Mouse (Mus musculus) heart, adult 2 months (tissue): ENCODE measurements around the gene Col1a1. TPM values are rescaled to one million over a fixed set of nuclear protein-coding genes. Genes with fewer than 3 reads are reported as not detected.

ENCODE experiments used
- DNase-seq, 2 experiments: peaks; one replicate each; pipeline ENCODE4 v3.0.0; 2021
- H3K27ac ChIP-seq: fragments of 200-600 bp; 2 replicates; pipeline ENCODE4 v1.8.1; 2022
- H3K27me3 ChIP-seq: fragments of 200-500 bp; 2 replicates; pipeline ENCODE4 v1.6.1; 2012; ENCODE audit warnings: mild to moderate bottlenecking, low read length, inconsistent platforms, mixed read lengths; ENCODE audit not compliant: control insufficient read depth, insufficient read depth
- H3K36me3 ChIP-seq: fragments of 200-500 bp; 2 replicates; pipeline ENCODE4 v1.6.1; 2012; ENCODE audit warnings: low read length, inconsistent platforms; ENCODE audit not compliant: control insufficient read depth, insufficient read depth
- H3K4me1 ChIP-seq: fragments of 200-500 bp; 2 replicates; pipeline ENCODE4 v1.6.1; 2011; ENCODE audit warnings: low read length; ENCODE audit not compliant: control insufficient read depth, insufficient read depth
- H3K4me3 ChIP-seq: fragments of 200-600 bp; 2 replicates; pipeline ENCODE4 v1.8.1; 2022
- H3K79me2 ChIP-seq: fragments of 200-500 bp; replicated peaks from 2 replicates; pipeline ENCODE4 v1.6.1; 2012; ENCODE audit warnings: mild to moderate bottlenecking, inconsistent platforms, low read length, moderate library complexity, mixed read lengths; ENCODE audit not compliant: control insufficient read depth, insufficient read depth
- H3K9ac ChIP-seq: fragments of 200-500 bp; 2 replicates; pipeline ENCODE4 v1.6.1; 2012; ENCODE audit warnings: low read depth, mild to moderate bottlenecking, control low read depth, inconsistent platforms, low read length, mixed read lengths
- CTCF ChIP-seq: fragments of 200-600 bp; IDR thresholded peaks from 2 replicates; pipeline ENCODE4 v1.8.1; 2022; ENCODE audit warnings: antibody characterized with exemption, mild to moderate bottlenecking, moderate library complexity
- EP300 ChIP-seq: fragments of 200-500 bp; IDR thresholded peaks from 2 replicates; pipeline ENCODE4 v1.6.1; 2011; ENCODE audit warnings: low read depth, low read length, control low read depth; ENCODE audit not compliant: insufficient read depth
- POLR2A ChIP-seq: fragments of 200-500 bp; IDR thresholded peaks from 2 replicates; pipeline ENCODE4 v1.6.1; 2011; ENCODE audit warnings: mild to moderate bottlenecking, low read depth, low read length, control low read depth; ENCODE audit not compliant: insufficient read depth
- WGBS: fragments of 180-500 bp; shearing (Covaris S2); methylation state at CpG from one replicate; pipeline ENCODE4 v1.1.7; 2018; 5-methylcytosine and 5-hydroxymethylcytosine counted together
- intact Hi-C: fragments of 180-260 bp; cut with DNase I; formaldehyde crosslinking; loops from one replicate; pipeline ENCODE4 v1.15.1; 2025
- polyA plus RNA-seq: library from polyadenylated mRNA; depleted of rRNA; stranded (reverse); fragments of >200 nt; gene quantifications from 2 replicates; pipeline ENCODE4 v1.2.3, GENCODE M21; 2012
- total RNA-seq, 2 experiments: library from RNA; stranded (reverse); gene quantifications; 2 replicates each; pipeline ENCODE4 v1.2.3; 2021

The Col1a1 gene
- total and polyA plus RNA-seq, 3 experiments = 51.1 to 82.4 (median 67.7) TPM

GRCm38 (mm10) chr11:94933584-94933983, 2.4 kb upstream of the Col1a1 start:
- TF ChIP-seq POLR2A (no peak), CTCF (no peak), EP300 (no peak)
- Histone ChIP-seq H3K36me3 (no peaks in the 10 kb centered on the region), H3K9ac (no peak overlapping the region), H3K27me3 (no peaks in the 10 kb centered on the region), H3K27ac (peak overlapping the region; percentile 17; the same call in 1 of the 2 replicates), H3K79me2 (no peaks in the 10 kb centered on the region), H3K4me1 (peaks cover 3% of the 10 kb centered on the region), H3K4me3 (no peak overlapping the region)
- DNase-seq = no peak
- intact Hi-C loops = no loop called here
- 38% methylated on average over 8 of the region's 8 CpGs for WGBS

DNA sequence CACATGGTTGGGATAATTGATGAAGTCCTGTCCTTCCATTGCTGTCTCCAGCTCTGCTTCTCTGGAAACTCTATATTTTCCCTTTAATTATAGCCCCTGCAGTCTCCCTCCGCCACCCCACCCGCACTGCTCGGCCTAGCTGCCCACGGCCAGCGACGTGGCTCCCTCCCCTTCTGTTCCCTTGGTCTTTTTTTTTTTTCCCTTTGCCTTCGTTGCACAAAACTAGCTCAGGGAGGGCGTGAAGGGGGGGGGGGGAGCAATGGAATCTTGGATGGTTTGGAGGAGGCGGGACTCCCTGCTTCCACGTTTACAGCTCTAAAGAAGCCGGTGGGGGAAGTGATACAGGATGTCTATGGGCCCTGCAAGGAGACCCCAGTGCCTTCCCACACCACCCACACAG, 1.5 kb upstream of the Col1a1 start:
- no peak for DNase-seq
- TF ChIP-seq CTCF (no peak), POLR2A (no peak), EP300 (no peak)
- WGBS = 50% methylated on average over 11 of the region's 11 CpGs
- peaks cover 3% of the 10 kb centered on the region; the same call in 1 of the 2 replicates for H3K4me1 ChIP-seq
- intact Hi-C loops = no loop called here
- no peaks in the 10 kb centered on the region for H3K36me3 ChIP-seq
- no peaks in the 10 kb centered on the region for H3K79me2 ChIP-seq
- H3K27me3 ChIP-seq = no peaks in the 10 kb centered on the region
- peak overlapping the region; percentile 38; the same call in 1 of the 2 replicates for H3K27ac ChIP-seq
- no peak overlapping the region for H3K4me3 ChIP-seq
- no peak overlapping the region for H3K9ac ChIP-seq

DNA sequence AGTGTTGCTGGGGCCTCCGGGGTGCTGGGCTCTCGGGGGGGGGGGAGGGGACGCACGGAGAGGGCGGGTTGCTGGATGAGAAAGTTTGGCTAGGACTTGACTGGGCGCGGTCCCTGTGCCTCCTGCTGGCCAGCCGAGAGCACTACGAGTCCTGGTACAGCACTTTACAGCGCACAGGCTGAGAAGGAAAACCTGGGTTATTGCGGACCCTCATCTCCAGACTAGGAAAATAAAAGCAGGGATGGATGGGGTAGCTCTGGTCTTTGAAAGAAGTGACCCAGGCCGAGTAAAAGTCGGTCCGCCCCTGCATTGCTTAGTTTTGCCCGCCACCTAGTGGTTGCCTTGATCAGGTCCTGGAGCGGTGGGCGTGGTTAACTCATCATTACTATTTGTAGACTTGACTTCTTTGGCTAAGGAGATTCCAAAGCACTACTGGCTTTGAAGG, 849 bp downstream of the Col1a1 start:
- Histone ChIP-seq H3K79me2 (no peaks in the 10 kb centered on the region), H3K4me1 (peaks cover 3% of the 10 kb centered on the region; the same call in 1 of the 2 replicates), H3K4me3 (peak overlapping the region; percentile 41), H3K36me3 (no peaks in the 10 kb centered on the region), H3K9ac (no peak overlapping the region), H3K27me3 (no peaks in the 10 kb centered on the region), H3K27ac (peak overlapping the region; percentile 81)
- intact Hi-C loops = loop anchor here (1.0 to 5.0 kb wide), 5 partner anchors 71 to 207 kb away; partner anchors contain the start of gene Pdk2
- TF ChIP-seq POLR2A (no peak), CTCF (peak; percentile 97; the same call in 1 of the 2 replicates), EP300 (peak; percentile 69; the same call in 1 of the 2 replicates)
- peak; percentile 89 to 91 for DNase-seq
- 2% methylated on average over 17 of the region's 17 CpGs for WGBS

DNA sequence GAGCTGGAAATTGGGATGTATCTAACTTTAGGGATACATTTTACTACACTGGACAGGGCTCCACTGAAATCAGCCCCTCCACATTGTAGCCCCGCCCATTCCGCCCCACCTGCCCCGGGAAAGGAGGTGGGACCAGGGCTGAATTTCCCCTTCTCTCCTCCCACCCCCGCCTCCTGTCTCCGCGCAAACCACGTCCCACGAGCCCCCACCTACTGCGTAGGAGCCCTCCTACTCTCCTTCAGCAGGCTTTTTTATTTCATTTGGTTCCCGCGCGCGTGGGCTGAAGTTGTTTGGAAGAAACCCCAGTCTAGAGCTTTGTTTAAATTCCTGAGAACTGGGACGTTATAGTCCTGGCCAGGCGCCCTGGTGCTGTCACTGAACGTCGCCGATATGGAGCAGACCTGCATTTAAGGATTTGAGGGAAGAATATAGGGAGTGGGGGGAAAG, 1.3 kb downstream of the Col1a1 start:
- peaks cover 3% of the 10 kb centered on the region; the same call in 1 of the 2 replicates for H3K4me1 ChIP-seq
- H3K79me2 ChIP-seq = no peaks in the 10 kb centered on the region
- no peaks in the 10 kb centered on the region for H3K36me3 ChIP-seq
- 1% methylated on average over 18 of the region's 18 CpGs for WGBS
- H3K27ac ChIP-seq = no peak overlapping the region
- no peaks in the 10 kb centered on the region for H3K27me3 ChIP-seq
- TF ChIP-seq CTCF = no peak
- no peak for TF ChIP-seq POLR2A
- no peak for TF ChIP-seq EP300
- no peak overlapping the region for H3K9ac ChIP-seq
- intact Hi-C loops = loop anchor here (1.0 to 5.0 kb wide), 4 partner anchors 71 to 152 kb away; partner anchors contain the start of gene Pdk2
- no peak for DNase-seq
- peak overlapping the region; percentile 41 for H3K4me3 ChIP-seq

DNA sequence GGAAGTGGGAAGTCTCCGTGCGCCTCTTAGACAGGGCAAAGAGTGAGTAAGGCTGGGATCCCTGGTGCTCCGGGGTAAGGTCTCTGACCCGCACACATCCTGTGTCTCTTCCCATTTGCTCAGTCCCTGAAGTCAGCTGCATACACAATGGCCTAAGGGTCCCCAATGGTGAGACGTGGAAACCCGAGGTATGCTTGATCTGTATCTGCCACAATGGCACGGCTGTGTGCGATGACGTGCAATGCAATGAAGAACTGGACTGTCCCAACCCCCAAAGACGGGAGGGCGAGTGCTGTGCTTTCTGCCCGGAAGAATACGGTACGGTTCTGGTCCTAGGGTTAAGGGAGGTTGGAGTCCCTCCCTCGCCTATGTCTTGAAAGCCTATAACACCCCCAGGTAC, 1.8 kb downstream of the Col1a1 start:
- no peak for DNase-seq
- peaks cover 3% of the 10 kb centered on the region; the same call in 1 of the 2 replicates for H3K4me1 ChIP-seq
- no peak overlapping the region for H3K9ac ChIP-seq
- WGBS = 5% methylated on average over 15 of the region's 15 CpGs
- TF ChIP-seq POLR2A (no peak), EP300 (0 out of 2 replicates have a peak, but pooled peaks have one; percentile 15)
- H3K27me3 ChIP-seq = no peaks in the 10 kb centered on the region
- H3K4me3 ChIP-seq = peak overlapping the region; percentile 41
- no peaks in the 10 kb centered on the region for H3K79me2 ChIP-seq
- intact Hi-C loops = loop anchor here (1.0 to 5.0 kb wide), 5 partner anchors 63 to 152 kb away; partner anchors contain the start of gene Pdk2
- no peak overlapping the region for H3K27ac ChIP-seq
- H3K36me3 ChIP-seq = no peaks in the 10 kb centered on the region

- WGBS = 23% methylated on average over 9 of the region's 9 CpGs
- intact Hi-C loops = loop anchor here (2.0 to 5.0 kb wide), 2 partner anchors 63 to 104 kb away; partner anchors contain the start of gene Pdk2
Measured at GRCm38 (mm10) chr11:94938296-94938695, 2.3 kb downstream of the Col1a1 start.

More at GRCm38 (mm10) chr11:94938296-94938695, 2.3 kb downstream of the Col1a1 start:
- Histone ChIP-seq H3K9ac (no peak overlapping the region), H3K79me2 (no peaks in the 10 kb centered on the region), H3K27me3 (no peaks in the 10 kb centered on the region), H3K36me3 (no peaks in the 10 kb centered on the region), H3K4me3 (peak overlapping the region; percentile 41), H3K4me1 (peaks cover 3% of the 10 kb centered on the region; the same call in 1 of the 2 replicates), H3K27ac (no peak overlapping the region)
- TF ChIP-seq EP300 (no peak), CTCF (no peak), POLR2A (no peak)
- no peak for DNase-seq
